Mouse (Mus musculus) kidney, adult 8-10 months (tissue): ENCODE results near the gene Ccdc153.

ENCODE experiments used
- DNase-seq, 2 experiments: peaks; one replicate each; pipeline ENCODE4 v3.0.0; 2022

The Ccdc153 gene

DNA sequence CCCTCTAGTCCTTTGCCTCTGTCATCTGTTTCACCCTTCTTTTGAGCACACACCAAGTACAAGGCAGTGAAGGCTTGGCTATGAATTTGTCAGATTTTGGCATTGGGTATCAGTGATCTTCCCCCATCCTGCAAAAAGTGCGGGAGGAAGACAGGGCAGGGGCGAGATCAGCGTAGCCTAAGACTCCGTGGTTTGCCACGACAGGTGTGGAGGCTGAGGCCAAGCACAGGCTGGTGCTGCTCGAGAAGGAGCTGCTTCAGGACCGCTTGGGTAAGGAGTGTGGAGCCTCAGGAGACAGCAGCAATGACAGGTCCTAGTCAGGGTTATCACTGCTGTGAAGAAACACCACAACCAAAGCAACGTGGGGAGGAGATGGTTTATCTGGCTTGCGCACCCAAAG lies 942 bp downstream of the Ccdc153 start:
- DNase-seq, result no peak

DNA sequence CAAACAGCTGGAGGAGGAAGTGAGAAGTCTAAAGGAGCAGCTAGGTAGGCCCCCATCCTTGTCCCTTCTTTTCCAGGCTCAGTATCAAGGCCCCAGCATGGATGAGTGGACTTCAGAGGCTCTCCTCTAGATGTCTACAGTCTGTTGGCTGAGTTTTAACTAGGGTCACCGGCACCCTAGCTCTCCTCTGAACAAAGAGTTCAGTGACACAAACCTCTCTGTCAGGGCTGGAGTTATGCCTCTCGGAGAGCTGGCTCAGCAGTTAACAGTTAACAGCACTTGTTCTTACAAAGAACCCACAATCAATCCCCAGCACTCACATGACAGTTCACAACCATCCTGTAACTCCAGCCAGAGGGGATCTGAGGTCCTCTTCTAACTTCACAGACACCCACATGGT lies 3.1 kb downstream of the Ccdc153 start:
- peak; percentile 61 to 62 for DNase-seq

DNA sequence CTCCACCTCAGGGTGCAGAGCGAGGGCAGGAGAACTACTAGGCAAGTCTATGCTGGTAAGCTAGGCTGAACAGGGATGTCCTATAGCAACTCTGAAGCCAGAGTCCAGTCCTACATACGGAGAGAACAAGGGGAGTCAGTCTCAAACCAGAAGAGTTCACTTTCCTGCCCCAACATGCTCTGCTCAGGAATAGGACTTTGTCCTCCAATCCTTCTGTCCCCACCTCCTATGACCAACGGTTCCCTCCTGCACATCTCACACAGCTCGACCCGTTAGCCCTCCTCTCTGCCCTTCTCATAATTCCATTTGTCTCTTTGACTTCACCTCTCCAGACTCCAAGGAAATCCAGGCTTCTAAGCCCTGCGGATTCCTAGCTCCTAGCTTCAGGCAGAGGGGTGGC lies 7.4 kb downstream of the Ccdc153 start:
- no peak for DNase-seq

DNA sequence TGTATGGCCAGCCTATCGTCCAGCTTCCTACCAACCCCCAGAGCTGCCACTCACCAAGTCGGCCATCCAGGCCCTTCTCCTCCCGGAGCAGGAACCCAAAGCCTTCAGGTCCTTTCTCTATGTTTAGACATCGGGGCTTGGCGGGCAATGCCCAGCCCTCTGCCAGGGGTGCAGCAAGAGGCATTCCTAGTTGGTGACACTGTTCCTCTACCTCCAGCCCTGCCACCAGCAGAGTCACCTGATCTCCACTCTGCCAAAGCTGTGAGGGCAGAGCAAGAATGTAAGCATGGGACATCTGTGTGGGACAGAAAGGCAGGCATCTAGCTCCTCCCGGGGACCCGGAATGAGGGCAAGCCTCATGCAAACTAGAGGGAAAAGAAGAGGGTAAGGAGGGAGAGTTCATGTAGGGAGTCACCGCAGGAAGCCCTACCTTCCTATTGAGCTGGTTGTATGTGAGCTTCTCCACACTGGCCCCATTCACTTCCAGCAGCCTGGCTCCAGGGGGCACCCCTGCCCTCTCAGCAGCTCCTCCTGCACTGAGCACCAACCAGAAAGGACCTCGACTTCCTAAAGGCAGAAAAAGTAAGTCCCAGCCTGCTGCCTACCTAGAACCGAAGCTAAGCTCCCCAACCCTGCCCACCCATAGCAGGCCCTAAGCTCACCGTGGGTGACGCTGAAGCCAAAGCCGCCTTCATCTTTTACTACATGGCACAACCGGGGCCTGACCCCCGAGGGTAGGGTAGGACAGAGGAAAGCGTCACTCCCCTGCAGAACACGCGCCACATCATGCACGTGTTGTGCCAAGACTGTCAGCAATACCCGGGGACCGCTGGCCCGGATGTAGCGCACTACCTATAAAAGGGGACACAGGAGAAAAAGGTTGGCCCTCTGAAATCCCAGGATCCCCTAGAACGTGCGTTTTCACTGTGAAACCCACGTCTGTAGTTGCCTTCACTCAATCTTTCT lies 9.0 kb downstream of the Ccdc153 start:
- DNase-seq, result peak; percentile 72 to 77

DNA sequence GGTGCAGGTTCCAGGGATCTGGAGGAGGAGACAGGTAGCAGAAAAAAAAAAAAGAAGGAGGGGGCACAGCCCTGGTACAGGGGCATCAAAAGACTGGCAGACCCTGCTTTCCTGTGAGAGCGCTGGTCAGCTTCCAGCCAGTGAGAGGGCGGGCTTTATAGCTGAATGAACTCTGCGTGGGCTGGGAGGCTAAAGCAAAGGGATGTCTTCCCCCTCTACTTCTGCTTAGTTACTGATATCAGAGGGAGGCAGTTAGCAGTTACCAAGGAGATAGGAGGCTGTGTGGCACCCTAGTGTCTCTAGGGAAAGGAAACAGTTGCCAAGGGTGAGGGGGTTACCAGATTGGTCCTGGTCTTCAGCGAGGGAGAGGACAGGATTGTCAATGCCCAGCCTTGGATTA lies 10.0 kb downstream of the Ccdc153 start:
- DNase-seq, result no peak

DNA sequence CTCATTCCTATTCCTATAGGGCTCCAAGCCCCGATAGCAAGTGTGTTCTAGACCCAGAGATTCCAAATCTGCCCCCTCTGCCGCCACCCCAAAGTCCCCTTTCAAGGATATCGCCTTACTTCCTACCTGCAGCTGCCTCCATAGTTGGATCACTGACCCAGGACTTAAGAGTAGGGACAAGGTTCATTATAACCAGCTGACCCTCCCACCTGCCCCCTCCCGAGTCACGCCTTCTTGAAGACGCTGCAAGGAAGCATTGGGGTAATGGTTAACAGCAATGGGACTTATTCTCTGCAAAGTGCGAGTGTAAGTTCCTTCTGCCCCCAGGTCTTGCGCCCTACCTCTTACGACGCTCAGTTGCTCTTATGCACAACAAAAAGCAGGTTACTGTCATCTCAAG lies 10.8 kb downstream of the Ccdc153 start, which contains the start of gene Pdzd3:
Gene Pdzd3 (minus strand): TSS at position 158 of the 400 bp plus-strand sequence.
- peak; percentile 87 to 90 for DNase-seq

DNA sequence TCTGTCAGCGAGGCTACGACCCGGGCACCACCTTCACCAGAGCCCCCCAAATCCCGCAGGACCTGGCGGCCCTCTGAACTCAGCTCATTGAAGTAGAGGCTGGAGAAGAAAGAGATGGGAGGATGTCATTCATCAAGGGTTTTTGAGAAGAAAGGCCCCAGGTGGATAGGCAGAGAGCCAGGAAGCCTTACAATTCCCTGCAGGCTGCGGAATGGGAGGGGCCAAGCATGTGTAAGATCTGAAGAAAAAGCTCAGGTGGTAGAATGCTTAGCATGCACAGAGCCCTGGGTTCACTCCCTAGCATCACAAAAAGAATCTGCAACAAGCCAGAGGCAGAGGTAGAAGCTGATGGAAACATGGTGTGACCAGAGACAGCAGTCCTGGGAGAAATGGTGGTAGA lies 13.0 kb downstream of the Ccdc153 start:
- no peak for DNase-seq

DNA sequence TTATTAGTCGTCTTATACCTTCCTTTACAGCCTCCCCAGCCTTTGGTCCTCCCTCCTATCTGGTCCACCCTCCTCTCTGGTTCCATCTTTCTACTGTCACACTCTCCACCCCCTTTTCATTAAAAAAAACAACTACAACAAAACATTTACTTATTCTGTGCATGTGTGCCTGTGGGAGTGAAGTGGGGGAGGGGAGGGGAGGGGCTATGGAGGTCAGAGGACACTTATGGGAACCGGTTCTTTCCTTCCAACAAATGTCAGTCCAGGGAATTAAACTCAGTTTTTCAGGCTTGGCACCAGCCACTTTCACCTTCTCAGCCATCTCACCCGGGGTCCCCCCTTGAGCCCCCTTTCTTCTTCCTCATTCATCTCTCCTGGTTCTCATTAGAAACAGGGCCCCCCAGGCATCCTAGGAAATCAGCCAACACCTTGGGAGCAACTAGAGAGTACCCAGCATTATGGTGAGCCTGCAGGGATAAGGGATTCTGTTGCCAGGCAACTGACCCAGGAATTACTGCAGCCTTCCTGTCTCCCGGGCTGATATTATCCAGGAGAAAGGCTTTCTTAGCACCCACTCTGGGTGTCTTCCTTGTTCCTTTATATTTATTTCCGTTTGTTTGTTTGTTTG lies 14.1 kb downstream of the Ccdc153 start:
- DNase-seq, result no peak

DNA sequence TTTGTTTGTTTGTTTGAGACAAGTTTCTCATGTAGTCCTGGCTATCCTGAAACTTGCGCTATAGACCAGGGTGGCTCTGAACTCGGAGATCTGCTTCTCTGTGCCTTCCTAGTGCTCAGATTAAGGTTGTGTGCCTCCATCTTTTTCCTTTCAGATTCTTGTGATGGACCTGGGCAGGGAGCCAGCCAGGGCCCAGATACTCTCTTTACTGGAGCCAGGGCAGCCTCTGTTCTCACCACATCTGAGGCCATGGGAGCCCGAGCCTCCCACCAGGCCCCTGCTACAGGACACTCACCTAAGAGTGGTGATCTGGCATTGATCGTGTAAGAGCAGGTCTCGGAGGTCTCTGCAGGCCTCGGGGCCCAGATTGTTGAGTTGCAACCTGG lies 14.7 kb downstream of the Ccdc153 start:
- DNase-seq, result no peak

DNA sequence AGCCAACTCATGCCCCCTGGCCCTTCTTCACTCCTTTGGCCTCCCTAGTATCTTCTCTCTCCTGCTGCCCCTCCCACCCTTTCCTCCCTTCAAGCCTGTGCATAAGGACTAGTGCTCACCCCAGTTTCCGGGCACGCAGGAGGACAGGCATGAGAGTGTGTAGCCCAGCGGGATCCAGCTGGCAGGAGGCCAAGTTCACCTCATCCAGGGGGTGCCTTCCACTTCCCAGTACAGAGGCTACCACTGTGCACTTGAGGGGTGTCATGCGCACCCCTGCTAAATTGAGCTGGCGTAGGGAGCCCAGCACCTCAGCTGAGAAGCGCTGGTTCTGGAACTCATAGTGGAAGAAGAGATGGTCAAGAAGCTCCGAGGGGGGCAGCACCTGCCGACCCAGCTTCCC lies 15.7 kb downstream of the Ccdc153 start:
- no peak for DNase-seq

DNA sequence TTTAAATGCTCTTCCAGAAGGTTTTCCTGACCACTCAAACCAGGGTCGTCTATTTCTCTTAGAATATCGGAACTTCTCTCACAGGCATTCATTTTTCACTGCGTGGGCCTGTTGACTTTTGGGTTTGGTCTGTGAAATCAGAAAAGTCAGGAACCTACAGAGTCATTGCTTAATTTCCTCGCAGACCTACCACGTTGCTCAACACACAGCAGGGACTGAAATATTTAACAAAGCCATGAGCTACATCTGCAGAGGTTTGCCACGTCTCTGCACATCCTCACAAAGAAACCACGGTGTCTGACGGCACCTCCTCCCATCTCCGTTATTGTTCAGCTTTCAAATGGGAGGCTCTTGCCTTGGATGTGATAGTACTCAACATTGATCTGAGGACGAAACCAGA lies 18.5 kb downstream of the Ccdc153 start:
- no peak for DNase-seq

DNA sequence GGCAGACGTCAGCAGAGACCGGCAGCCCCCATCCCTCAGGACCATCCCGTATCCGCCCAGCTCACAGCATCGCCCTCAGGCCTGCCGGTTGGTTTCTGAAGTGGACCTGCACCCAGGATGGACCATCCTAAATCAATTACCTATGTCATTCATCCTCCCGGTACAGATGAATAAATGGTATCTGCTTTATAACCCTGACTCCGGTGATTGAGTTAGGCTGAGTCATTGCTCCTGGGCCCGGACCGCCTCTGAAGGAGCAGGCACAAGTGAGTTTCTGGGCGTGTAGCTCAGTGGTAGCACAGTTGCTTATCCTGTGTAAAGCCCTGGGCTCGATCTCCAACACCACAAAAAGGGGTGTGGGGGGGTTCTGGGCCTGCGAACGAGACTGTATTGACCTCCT lies 20.9 kb downstream of the Ccdc153 start:
- no peak for DNase-seq

DNA sequence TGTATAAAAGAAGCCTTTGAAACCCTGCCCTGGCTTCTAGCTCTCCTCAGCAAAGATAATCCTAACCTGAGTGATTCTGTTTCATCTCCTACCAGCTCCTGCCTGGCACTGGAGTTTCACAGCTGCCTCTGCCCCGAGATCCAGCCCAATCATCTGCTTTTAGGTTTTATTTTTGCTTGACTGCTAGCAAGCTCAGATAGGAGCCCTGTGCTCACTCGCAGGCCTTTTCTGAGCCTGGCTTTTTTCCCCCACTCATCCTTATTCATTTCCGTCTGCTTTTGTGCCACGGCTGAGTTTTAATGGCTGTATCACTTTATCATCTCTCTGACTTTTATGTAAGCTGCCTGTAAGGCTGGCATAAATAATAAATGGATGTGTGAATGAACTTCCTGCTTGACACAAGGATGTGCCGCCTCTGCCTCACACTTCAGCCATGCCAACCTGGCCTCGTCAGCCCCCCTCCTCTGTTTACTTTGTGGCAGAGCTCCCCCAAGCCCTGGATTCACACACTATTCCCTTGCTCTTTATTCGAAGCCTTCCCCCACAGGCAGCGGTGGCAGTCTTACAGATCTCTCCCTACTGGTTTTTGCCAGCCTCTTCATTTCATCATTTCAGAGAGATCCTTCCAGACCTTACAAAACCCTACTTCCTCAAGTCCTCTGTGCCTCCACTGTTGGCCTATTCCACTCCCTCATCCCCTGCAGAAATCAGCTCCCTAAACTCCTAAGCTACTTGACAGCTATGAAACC lies 26.2 kb downstream of the Ccdc153 start:
- DNase-seq, result no peak

DNA sequence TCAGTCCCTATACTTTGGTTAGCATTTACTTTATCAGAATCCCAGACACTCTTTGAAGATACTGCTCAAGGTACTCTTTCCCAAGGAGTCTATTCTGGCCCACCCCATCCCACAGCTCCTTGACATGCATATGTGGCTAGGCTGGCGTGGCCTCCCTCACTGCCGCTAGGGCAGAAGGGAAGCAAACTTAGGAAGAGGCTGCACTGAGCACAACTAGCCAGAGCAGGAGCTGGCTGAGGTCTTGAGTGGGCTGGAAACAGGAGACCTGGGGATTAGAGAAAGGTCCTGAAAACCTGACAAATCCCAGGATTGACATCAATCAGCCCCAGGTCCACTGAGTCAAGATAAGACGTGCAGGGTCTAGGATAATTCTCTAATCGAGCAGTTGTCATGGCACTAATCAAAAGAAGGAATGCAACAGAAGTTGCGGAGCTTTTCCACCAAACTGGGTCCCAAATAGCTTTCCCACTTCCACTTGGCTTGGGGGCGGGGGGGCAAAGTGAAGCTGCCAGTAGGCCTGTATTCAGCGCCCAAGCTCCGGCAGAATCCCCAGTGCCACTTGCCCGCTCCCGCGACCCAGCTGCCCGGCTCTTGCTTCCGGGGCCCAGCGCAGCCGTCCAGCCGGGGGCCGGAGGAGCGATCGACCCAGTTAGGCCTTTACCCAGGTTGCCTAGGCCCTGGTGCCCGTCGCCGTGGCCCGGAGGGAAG lies 27.0 kb downstream of the Ccdc153 start:
- DNase-seq, result peak in 1 of 2 experiments; percentile 47

DNA sequence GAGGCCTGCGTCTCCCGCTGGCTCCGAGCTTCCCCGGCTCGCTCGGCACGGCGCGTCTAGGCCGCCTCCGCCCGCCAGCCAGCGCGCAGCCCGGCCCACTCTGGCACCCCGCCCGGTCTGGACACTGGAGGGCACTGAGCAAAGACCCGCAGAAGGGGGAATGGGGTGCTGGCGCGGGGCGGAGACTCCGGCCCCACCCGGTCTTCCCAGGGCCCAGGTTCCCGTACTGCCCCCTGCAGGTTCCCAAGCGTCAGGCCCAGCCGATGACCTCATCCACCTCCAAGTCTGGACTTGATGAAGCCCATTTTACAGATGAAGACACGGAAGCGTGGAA lies 27.5 kb downstream of the Ccdc153 start:
- peak; percentile 92 to 93 for DNase-seq

DNA sequence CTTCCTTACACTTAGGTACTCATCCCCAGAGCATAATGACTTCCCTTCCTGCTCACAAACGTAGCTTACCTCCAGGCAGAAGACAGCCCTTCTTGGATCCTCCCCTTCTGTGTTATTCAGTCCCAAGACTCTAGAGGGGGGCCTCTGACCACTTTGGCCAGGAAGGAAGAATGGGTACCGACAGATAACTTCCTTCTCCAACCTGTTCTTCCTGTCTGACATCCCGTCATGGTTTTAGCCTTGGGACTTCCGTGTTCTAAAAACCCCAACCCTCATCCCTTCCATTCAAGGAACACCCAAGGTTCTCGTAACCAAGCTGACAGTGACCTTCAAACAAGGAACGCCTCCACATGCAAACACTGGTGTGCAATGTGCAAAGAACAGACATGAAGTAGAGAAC lies 28.0 kb downstream of the Ccdc153 start, which contains the start of gene Nlrx1:
Gene Nlrx1 (minus strand): TSS at position 168 of the 400 bp plus-strand sequence.
- DNase-seq, result no peak

DNA sequence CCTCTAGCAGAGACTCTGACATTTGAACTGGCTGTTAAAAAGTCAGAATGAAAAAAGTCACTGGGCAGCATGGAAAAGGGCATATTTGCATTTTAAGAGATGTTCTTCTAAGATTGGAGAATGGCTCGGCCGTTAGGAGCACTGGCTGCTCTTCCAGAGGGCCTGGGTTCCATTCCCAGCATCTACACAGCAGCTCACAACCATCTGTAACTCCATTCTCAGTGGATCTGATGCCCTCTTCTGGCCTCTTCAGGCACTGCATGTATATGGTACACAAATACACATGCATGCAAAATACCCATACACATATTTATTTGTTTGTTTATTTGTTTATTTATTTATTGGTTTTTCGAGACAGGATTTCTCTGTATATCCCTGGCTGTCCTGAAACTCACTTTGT lies 28.6 kb downstream of the Ccdc153 start:
- peak; percentile 27 to 62 for DNase-seq

DNA sequence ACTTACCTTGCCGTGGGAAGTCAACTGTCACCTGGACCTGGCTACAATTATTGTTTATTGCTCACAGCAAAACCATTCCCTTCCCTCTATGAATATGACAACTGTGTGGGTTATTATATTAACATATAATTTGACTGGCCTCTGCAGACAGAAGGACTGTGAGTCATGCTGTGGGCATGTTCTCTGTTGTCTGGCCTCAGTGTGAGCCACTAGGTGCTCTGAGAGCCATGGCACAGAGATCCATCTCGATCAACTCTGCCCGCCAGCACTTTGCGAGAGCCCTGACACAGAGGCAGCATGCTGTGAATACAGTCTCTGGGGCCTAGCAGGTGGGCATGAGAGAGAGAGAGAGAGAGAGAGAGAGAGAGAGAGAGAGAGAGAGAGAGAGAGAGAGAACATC lies 29.5 kb downstream of the Ccdc153 start:
- DNase-seq, result no peak

DNA sequence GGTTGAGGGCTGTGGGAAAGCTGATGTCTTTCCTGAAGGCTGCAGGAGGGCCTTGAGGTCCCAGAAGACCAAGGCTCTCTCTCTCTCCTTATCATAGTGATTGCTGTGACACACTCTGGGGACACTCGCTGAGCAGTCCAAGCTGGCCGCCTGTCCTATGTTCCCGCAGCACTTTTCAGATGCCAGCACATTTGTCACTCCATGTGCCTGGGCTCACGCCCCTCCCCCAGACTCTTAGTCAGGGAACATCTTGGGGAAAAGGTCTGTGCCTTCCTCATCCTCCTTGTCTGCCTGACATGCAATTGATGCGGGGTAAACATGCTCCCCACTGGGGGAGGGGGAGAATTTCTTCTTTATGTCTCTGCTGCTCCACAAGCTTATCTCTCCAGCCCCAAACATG lies 42.7 kb downstream of the Ccdc153 start:
- DNase-seq, result no peak

DNA sequence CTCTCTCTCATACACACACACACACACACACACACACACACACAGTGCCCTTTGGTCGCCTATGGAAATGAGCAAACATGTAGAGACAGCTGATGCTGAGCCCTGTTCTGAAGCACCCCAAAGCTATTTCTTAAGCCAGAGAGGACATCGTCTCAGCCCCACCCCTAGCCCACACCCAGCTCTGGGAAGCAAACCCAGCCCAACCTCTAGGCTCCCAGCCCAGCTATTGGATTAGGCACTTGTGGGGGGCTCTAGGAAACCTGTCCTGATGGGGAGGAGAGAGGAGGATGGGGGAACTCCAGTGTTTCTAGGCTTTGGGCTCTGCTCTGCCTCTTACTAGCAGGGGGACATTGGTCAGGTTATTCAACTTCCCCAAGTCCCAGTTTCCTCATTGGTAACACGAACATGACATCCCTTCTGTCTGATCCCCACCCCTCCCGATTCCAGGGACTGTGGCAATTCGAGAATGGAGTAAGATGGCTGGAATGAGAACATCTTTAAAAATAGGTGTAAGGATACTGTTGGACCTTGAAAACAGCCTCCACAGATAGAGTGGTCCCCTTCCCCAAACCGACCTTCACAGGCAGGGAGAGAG lies 45.9 kb downstream of the Ccdc153 start:
- DNase-seq, result no peak

DNA sequence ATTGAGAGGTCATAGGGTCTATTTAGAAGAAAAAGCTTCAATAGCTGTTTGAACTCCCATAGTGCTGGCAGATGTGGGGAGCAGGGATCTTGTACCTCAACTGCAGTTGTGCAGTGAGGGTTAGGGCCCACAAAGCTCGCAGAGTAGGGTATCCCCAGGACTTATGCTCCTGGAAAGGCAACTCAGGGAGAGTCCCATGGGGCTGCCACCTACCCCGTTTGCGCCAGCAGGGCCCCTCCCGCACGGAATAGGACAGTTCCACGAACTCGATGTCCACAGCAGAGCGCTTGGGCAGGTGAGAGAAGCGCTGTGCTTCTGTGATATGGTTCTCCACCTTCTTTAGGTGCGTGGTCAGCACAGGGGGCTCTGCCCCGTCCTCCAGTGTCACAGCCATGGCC lies 46.5 kb downstream of the Ccdc153 start:
- no peak for DNase-seq

DNA sequence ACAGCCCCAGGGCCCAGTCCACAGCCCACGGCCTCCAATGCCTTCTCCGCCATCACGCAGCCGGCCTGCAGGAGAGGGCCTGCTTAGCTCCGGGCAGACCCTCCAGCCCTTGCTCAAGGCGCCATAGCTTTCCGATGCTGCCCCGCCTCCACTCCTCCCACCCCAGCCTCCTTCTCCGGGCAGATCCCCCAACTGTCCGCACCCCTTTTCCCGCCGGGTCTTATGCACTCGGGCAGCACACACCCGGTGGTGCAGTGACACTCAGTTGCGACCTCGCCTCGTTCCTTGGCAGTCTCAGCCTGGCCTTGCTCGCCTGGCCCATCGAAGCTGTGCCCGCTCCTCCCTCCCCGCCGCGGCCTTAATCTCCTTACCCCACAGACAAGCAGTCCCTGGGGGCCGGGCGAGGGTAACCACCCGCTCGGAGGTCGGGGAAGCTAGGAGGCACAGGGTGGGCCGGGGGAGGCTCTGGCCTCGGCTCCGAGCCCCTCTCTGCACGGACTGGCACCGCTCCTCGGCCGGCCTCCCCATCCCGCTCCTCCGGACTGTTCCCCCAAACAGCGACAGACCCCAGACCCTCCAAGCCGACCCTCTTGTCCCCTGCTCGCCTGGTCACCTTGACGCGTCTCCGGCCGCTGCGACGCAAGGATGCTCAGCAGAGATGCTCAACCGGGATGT lies 47.1 kb downstream of the Ccdc153 start:
- no peak for DNase-seq
